Mouse (Mus musculus) MEL (cell line): ENCODE measurements around the gene 1700123O20Rik. TPM values are rescaled to one million over a fixed set of nuclear protein-coding genes. Genes with fewer than 3 reads are reported as not detected.
A peak's percentile ranks its signal among the peaks of the same experiment; 100 is the strongest.

Experiments
- DNase-seq: peaks from one replicate; pipeline ENCODE4 v3.0.0; 2011; ENCODE audit warnings: low read depth, low spot score
- H3K27ac ChIP-seq: 2 replicates; pipeline ENCODE4 v1.5.1; 2012; ENCODE audit warnings: low read depth, mild to moderate bottlenecking, control low read depth, low read length, moderate library complexity; ENCODE audit not compliant: control insufficient read depth
- H3K27me3 ChIP-seq, 2 experiments: fragments of 150-350 bp in 1 of 2; sonication (generic) in 1 of 2; 2 replicates each; pipeline ENCODE4 v1.6.1; 2012; ENCODE audit warnings: low read length in 2 of 2, mild to moderate bottlenecking in 2 of 2, improper control_type of control experiment in 1 of 2, moderate library complexity in 1 of 2; ENCODE audit not compliant: insufficient read depth in 2 of 2, control insufficient read depth in 1 of 2
- H3K36me3 ChIP-seq, 2 experiments: 2 replicates each; pipeline ENCODE4 v1.6.1; 2012 to 2014; ENCODE audit warnings: low read length in 2 of 2, improper control_type of control experiment in 1 of 2, inconsistent platforms in 1 of 2, mild to moderate bottlenecking in 1 of 2; ENCODE audit not compliant: insufficient read depth in 2 of 2, control insufficient read depth in 1 of 2
- H3K4me1 ChIP-seq, 2 experiments: fragments of 150-350 bp in 1 of 2; sonication (generic) in 1 of 2; 2 replicates each; pipeline ENCODE4 v1.6.1; 2012; ENCODE audit warnings: low read length in 2 of 2, improper control_type of control experiment in 1 of 2, mild to moderate bottlenecking in 1 of 2; ENCODE audit not compliant: insufficient read depth in 2 of 2, control insufficient read depth in 1 of 2
- H3K4me3 ChIP-seq, 2 experiments: fragments of 150-350 bp in 1 of 2; sonication (generic) in 1 of 2; 2 replicates each; pipeline ENCODE4 v1.5.1; 2012; ENCODE audit warnings: low read depth in 2 of 2, low read length in 2 of 2, mild to moderate bottlenecking in 2 of 2, moderate library complexity in 2 of 2, control low read depth in 1 of 2, improper control_type of control experiment in 1 of 2; ENCODE audit not compliant: control insufficient read depth in 1 of 2, insufficient read depth in 1 of 2
- H3K79me2 ChIP-seq: 2 replicates; pipeline ENCODE4 v1.6.1; 2012; ENCODE audit warnings: mild to moderate bottlenecking, low read length, moderate library complexity; ENCODE audit not compliant: control insufficient read depth, poor library complexity, insufficient read depth
- H3K9ac ChIP-seq: 2 replicates; pipeline ENCODE4 v1.6.1; 2012; ENCODE audit warnings: low read depth, mild to moderate bottlenecking, control low read depth, low read length, moderate library complexity; ENCODE audit not compliant: control insufficient read depth, poor library complexity, severe bottlenecking
- H3K9me3 ChIP-seq: fragments of 150-350 bp; sonication (generic); replicated peaks from 2 replicates; pipeline ENCODE4 v1.6.1; 2012; ENCODE audit warnings: mild to moderate bottlenecking, low read length, improper control_type of control experiment, moderate library complexity; ENCODE audit not compliant: insufficient read depth
- BHLHE40 ChIP-seq: IDR thresholded peaks from 2 replicates; pipeline ENCODE4 v1.6.1; 2012; ENCODE audit warnings: low read depth, mild to moderate bottlenecking, inconsistent platforms, low read length, improper control_type of control experiment, borderline replicate concordance
- CHD1 ChIP-seq: IDR thresholded peaks from 2 replicates; pipeline ENCODE4 v1.6.1; 2012; ENCODE audit warnings: low read depth, mild to moderate bottlenecking, inconsistent platforms, low read length, improper control_type of control experiment
- CHD2 ChIP-seq: IDR thresholded peaks from 2 replicates; pipeline ENCODE4 v1.6.1; 2011; ENCODE audit warnings: low read length, improper control_type of control experiment
- CTCF ChIP-seq, 3 experiments: IDR thresholded peaks in 2 of 3; conservative IDR thresholded peaks in 1 of 3; 2 replicates each; pipeline ENCODE4 v1.5.1; 2011 to 2012; ENCODE audit warnings: low read length in 3 of 3, low read depth in 2 of 3, mild to moderate bottlenecking in 2 of 3, improper control_type of control experiment in 1 of 3, inconsistent platforms in 1 of 3, mixed read lengths in 1 of 3, moderate library complexity in 1 of 3; ENCODE audit not compliant: control insufficient read depth in 1 of 3, insufficient read depth in 1 of 3, poor library complexity in 1 of 3, severe bottlenecking in 1 of 3
- E2F4 ChIP-seq: IDR thresholded peaks from 2 replicates; pipeline ENCODE4 v1.6.1; 2011; ENCODE audit warnings: low read depth, low read length, improper control_type of control experiment, borderline replicate concordance
- ELF1 ChIP-seq: IDR thresholded peaks from 2 replicates; pipeline ENCODE4 v1.6.1; 2014; ENCODE audit warnings: low read depth, mild to moderate bottlenecking, inconsistent platforms, low read length, improper control_type of control experiment, moderate library complexity
- EP300 ChIP-seq, 2 experiments: IDR thresholded peaks; 2 replicates each; pipeline ENCODE4 v1.6.1; 2011; ENCODE audit warnings: improper control_type of control experiment in 2 of 2, low read length in 2 of 2, low read depth in 1 of 2, mild to moderate bottlenecking in 1 of 2
- ETS1 ChIP-seq: IDR thresholded peaks from 2 replicates; pipeline ENCODE4 v1.6.1; 2012; ENCODE audit warnings: low read depth, mild to moderate bottlenecking, inconsistent platforms, low read length, improper control_type of control experiment, moderate library complexity
- GABPA ChIP-seq: IDR thresholded peaks from 2 replicates; pipeline ENCODE4 v1.6.1; 2012; ENCODE audit warnings: low read depth, mild to moderate bottlenecking, inconsistent platforms, low read length, improper control_type of control experiment, moderate library complexity
- HCFC1 ChIP-seq: IDR thresholded peaks from 2 replicates; pipeline ENCODE4 v1.6.1; 2012; ENCODE audit warnings: low read depth, mild to moderate bottlenecking, inconsistent platforms, low read length, improper control_type of control experiment, moderate library complexity
- JUND ChIP-seq: IDR thresholded peaks from 2 replicates; pipeline ENCODE4 v1.6.1; 2011; ENCODE audit warnings: low read depth, mild to moderate bottlenecking, improper control_type of control experiment, low read length
- KAT2A ChIP-seq: conservative IDR thresholded peaks from 2 replicates; pipeline ENCODE4 v1.6.1; 2012; ENCODE audit warnings: low read depth, low read length, improper control_type of control experiment, inconsistent platforms
- MAFK ChIP-seq: IDR thresholded peaks from 2 replicates; pipeline ENCODE4 v1.6.1; 2011; ENCODE audit warnings: low read depth, mild to moderate bottlenecking, low read length, improper control_type of control experiment, borderline replicate concordance
- MAX ChIP-seq: IDR thresholded peaks from 2 replicates; pipeline ENCODE4 v1.6.1; 2011; ENCODE audit warnings: low read length, improper control_type of control experiment
- MAZ ChIP-seq: IDR thresholded peaks from 2 replicates; pipeline ENCODE4 v1.6.1; 2012; ENCODE audit warnings: low read depth, mild to moderate bottlenecking, inconsistent platforms, low read length, improper control_type of control experiment
- MEF2A ChIP-seq: IDR thresholded peaks from 2 replicates; pipeline ENCODE4 v1.6.1; 2014; ENCODE audit warnings: low read depth, mild to moderate bottlenecking, inconsistent platforms, low read length, improper control_type of control experiment; ENCODE audit not compliant: poor library complexity, insufficient replicate concordance, severe bottlenecking; ENCODE audit errors: extremely low read depth
- MXI1 ChIP-seq: IDR thresholded peaks from 2 replicates; pipeline ENCODE4 v1.6.1; 2011; ENCODE audit warnings: mild to moderate bottlenecking, low read depth, low read length, improper control_type of control experiment
- MYB ChIP-seq: IDR thresholded peaks from 2 replicates; pipeline ENCODE4 v1.6.1; 2011; ENCODE audit warnings: mild to moderate bottlenecking, low read depth, low read length, improper control_type of control experiment
- MYC ChIP-seq: IDR thresholded peaks from 2 replicates; pipeline ENCODE4 v1.6.1; 2011; ENCODE audit warnings: low read depth, mild to moderate bottlenecking, low read length, improper control_type of control experiment, moderate library complexity
- NELFE ChIP-seq: IDR thresholded peaks from 2 replicates; pipeline ENCODE4 v1.6.1; 2011; ENCODE audit warnings: low read depth, low read length, improper control_type of control experiment
- POLR2A ChIP-seq, 2 experiments: IDR thresholded peaks; 2 replicates each; pipeline ENCODE4 v1.6.1; 2011 to 2012; ENCODE audit warnings: low read length in 2 of 2, mild to moderate bottlenecking in 2 of 2, control low read depth in 1 of 2, improper control_type of control experiment in 1 of 2, low read depth in 1 of 2, moderate library complexity in 1 of 2; ENCODE audit not compliant: control insufficient read depth in 1 of 2, insufficient read depth in 1 of 2, poor library complexity in 1 of 2
- POLR2AphosphoS2 ChIP-seq: IDR thresholded peaks from 2 replicates; pipeline ENCODE4 v1.6.1; 2011; ENCODE audit warnings: low read length, improper control_type of control experiment
- POLR2AphosphoS5 ChIP-seq: IDR thresholded peaks from 2 replicates; pipeline ENCODE4 v1.6.1; 2012; ENCODE audit warnings: low read depth, borderline replicate concordance, mild to moderate bottlenecking, inconsistent platforms, low read length, moderate library complexity, mixed read lengths
- RAD21 ChIP-seq: IDR thresholded peaks from 2 replicates; pipeline ENCODE4 v1.6.1; 2011; ENCODE audit warnings: mild to moderate bottlenecking, low read depth, low read length, improper control_type of control experiment
- SMC3 ChIP-seq: IDR thresholded peaks from 2 replicates; pipeline ENCODE4 v1.6.1; 2011; ENCODE audit warnings: low read depth, low read length, improper control_type of control experiment
- TAL1 ChIP-seq: IDR thresholded peaks from 2 replicates; pipeline ENCODE4 v1.6.1; 2012; ENCODE audit warnings: mild to moderate bottlenecking, inconsistent platforms, low read length, moderate library complexity, mixed read lengths
- TBP ChIP-seq: IDR thresholded peaks from 2 replicates; pipeline ENCODE4 v1.8.0; 2011; ENCODE audit warnings: low read depth, low read length, improper control_type of control experiment
- TCF12 ChIP-seq: IDR thresholded peaks from 2 replicates; pipeline ENCODE4 v1.6.1; 2014; ENCODE audit warnings: low read depth, mild to moderate bottlenecking, inconsistent platforms, low read length, improper control_type of control experiment, moderate library complexity
- USF1 ChIP-seq: IDR thresholded peaks from 2 replicates; pipeline ENCODE4 v1.6.1; 2014; ENCODE audit warnings: low read depth, mild to moderate bottlenecking, inconsistent platforms, low read length, improper control_type of control experiment, moderate library complexity
- USF2 ChIP-seq, 2 experiments: IDR thresholded peaks; 2 replicates each; pipeline ENCODE4 v1.6.1; 2011 to 2012; ENCODE audit warnings: improper control_type of control experiment in 2 of 2, low read length in 2 of 2, borderline replicate concordance in 1 of 2, inconsistent platforms in 1 of 2, low read depth in 1 of 2, mild to moderate bottlenecking in 1 of 2; ENCODE audit not compliant: insufficient read depth in 1 of 2
- ZC3H11A ChIP-seq: IDR thresholded peaks from 2 replicates; pipeline ENCODE4 v1.6.1; 2012; ENCODE audit warnings: low read depth, mild to moderate bottlenecking, inconsistent platforms, low read length, improper control_type of control experiment
- ZKSCAN1 ChIP-seq: IDR thresholded peaks from 2 replicates; pipeline ENCODE4 v1.6.1; 2012; ENCODE audit warnings: low read depth, mild to moderate bottlenecking, inconsistent platforms, low read length, improper control_type of control experiment, moderate library complexity
- ZMIZ1 ChIP-seq: IDR thresholded peaks from 2 replicates; pipeline ENCODE4 v1.6.1; 2012; ENCODE audit warnings: low read depth, mild to moderate bottlenecking, inconsistent platforms, low read length, improper control_type of control experiment, moderate library complexity
- ZNF384 ChIP-seq: IDR thresholded peaks from 2 replicates; pipeline ENCODE4 v1.6.1; 2012; ENCODE audit warnings: low read depth, mild to moderate bottlenecking, inconsistent platforms, low read length, improper control_type of control experiment
- polyA plus RNA-seq, 2 experiments: library from polyadenylated mRNA; stranded (reverse) in 1 of 2; unstranded in 1 of 2; fragments of >175 nt in 1 of 2; fragments of >200 nt in 1 of 2; gene quantifications; 2 replicates each; pipeline versions ENCODE4 v1.2.1 to v1.2.4; 2012; ENCODE audit warnings: low replicate concordance in 2 of 2, low read depth in 1 of 2; ENCODE audit not compliant: insufficient read length in 2 of 2, insufficient read depth in 1 of 2, missing spikeins in 1 of 2
- total RNA-seq: library from RNA; depleted of rRNA; stranded (reverse); fragments of 300-350 nt; gene quantifications from 2 replicates; pipeline ENCODE4 v1.2.3, GENCODE M21; 2012

Gene 1700123O20Rik
- total and polyA plus RNA-seq, 3 experiments: 44.2 to 72.8 TPM; not detected in 1

DNA sequence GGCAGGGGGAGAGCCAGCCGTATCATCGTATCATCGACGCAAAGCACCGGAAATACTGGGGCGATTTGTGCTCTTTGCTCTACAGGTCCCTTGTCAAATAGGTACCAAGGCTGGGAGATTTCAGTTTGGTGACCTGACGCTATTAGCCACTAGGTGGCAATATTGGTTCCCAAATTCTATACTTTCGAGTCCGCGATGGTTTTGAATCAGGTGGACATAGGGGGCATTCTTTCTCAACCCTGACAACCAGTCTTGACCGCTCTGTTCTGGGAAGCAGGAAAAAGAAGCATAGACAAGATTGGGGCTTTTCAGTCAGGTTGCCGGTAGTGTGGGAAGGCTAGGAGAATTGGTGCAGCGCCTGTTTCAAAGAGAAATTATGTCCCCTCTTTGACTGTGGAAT lies 28.1 kb downstream of the 1700123O20Rik start (continued):
- TF ChIP-seq MAZ (no peak), POLR2AphosphoS5 (no peak), GABPA (no peak), CHD2 (no peak), ZNF384 (no peak), POLR2A (IDR thresholded peaks at IDR 0.05; ENCODE audit: control insufficient read depth in 1 of 2, insufficient read depth in 1 of 2, low read depth in 1 of 2, low read length in 2 of 2, poor library complexity in 1 of 2) (no peak), RAD21 (peak; percentile 99), MEF2A (no peak), JUND (no peak; the same call in 1 of the 2 replicates), EP300 (IDR thresholded peaks at IDR 0.05; ENCODE audit: low read depth in 1 of 2, low read length in 2 of 2) (no peak), SMC3 (peak; percentile 100), KAT2A (no peak), MAX (no peak), ETS1 (no peak), MAFK (no peak), ZKSCAN1 (no peak)
- TF ChIP-seq, all 39 proteins: peak for 8

DNA sequence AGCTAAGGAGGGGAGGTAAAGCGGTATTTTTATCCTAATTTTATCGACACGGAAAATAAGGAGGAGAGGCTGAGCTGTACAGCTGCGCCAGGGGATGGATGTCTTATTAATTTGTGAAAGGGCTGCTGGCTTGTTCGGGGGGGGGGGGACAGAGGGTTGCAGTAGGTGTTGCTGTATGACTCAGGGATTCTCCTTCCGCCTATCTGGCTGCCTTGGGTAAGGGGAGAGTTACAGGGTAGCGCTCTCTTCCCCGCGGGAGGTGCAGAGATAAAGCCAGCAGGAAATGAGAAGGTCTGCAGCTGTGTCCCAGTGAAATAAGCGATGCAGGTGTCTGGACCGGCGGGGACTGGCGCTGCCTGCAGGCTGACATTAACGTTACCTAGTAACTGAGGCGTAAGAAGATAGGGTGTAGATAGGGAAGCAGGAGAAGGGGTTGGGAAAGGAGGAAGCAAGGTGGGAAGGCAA lies 28.6 kb downstream of the 1700123O20Rik start:
- H3K4me1 ChIP-seq: peaks cover 0 to 18% of the 10 kb centered on the region in 2 experiments; a peak in 2 of 4 replicates
- no peaks in the 10 kb centered on the region for H3K9me3 ChIP-seq
- peak; percentile 88 for DNase-seq
- H3K36me3 ChIP-seq: peaks cover 0 to 2% of the 10 kb centered on the region in 2 experiments; a peak in 1 of 4 replicates
- H3K79me2 ChIP-seq: no peaks in the 10 kb centered on the region
- peak overlapping the region; percentile 32 to 50 for H3K4me3 ChIP-seq
- peak overlapping the region; percentile 8 for H3K9ac ChIP-seq
- H3K27me3 ChIP-seq: no peaks in the 10 kb centered on the region
- peak overlapping the region; percentile 18 for H3K27ac ChIP-seq
- TF ChIP-seq MYB: no peak
- TF ChIP-seq HCFC1: no peak
- no peak for TF ChIP-seq RAD21
- no peak for TF ChIP-seq ZC3H11A
- TF ChIP-seq TAL1: peak; percentile 56
- TF ChIP-seq JUND: no peak
- no peak for TF ChIP-seq ZMIZ1
- no peak for TF ChIP-seq MAZ
- TF ChIP-seq E2F4: no peak
- TF ChIP-seq NELFE: no peak
- no peak for TF ChIP-seq CHD2
- TF ChIP-seq ELF1: peak; percentile 56
- no peak for TF ChIP-seq ZNF384
- 0 out of 2 replicates have a peak, but pooled peaks have one; percentile 19 for TF ChIP-seq TBP
- TF ChIP-seq BHLHE40: no peak
- no peak for TF ChIP-seq MXI1
- no peak for TF ChIP-seq POLR2AphosphoS5
- TF ChIP-seq EP300 (IDR thresholded peaks at IDR 0.05; ENCODE audit: low read depth in 1 of 2, low read length in 2 of 2): peak; percentile 17 to 78; a peak in 3 of 4 replicates
- peak; percentile 86 for TF ChIP-seq ETS1
- no peak for TF ChIP-seq MEF2A
- TF ChIP-seq CHD1: no peak
- TF ChIP-seq USF1: no peak
- no peak for TF ChIP-seq MYC
- peak; percentile 88 for TF ChIP-seq TCF12
- no peak for TF ChIP-seq POLR2AphosphoS2
- no peak for TF ChIP-seq USF2 (IDR thresholded peaks at IDR 0.05; ENCODE audit: borderline replicate concordance in 1 of 2, insufficient read depth in 1 of 2, low read depth in 1 of 2, low read length in 2 of 2)
- no peak for TF ChIP-seq CTCF (IDR thresholded peaks at IDR 0.05 in 2 of 3, conservative IDR thresholded peaks at IDR 0.05 in 1 of 3; ENCODE audit: control insufficient read depth in 1 of 3, insufficient read depth in 1 of 3, low read depth in 2 of 3, low read length in 3 of 3, poor library complexity in 1 of 3, severe bottlenecking in 1 of 3)
- no peak for TF ChIP-seq MAX
